Mouse (Mus musculus): ENCODE measurements around the gene Spata21.

The Spata21 gene

GRCm38 (mm10) chr4:141074109-141074508 is 14.0 kb upstream of the Spata21 start:
- no peak for DNase-seq (ENCODE audit: low read depth, low spot score)

- DNase-seq (ENCODE audit: low read depth, low spot score), result no peak
Measured at GRCm38 (mm10) chr4:141076761-141077506, 11.2 kb upstream of the Spata21 start.

- peak; percentile 90 for DNase-seq (ENCODE audit: low read depth, low spot score)
Measured at GRCm38 (mm10) chr4:141077681-141078509, 10.2 kb upstream of the Spata21 start, which contains the start of gene Necap2. Necap2 (minus strand) TSS chr4:141078357.

GRCm38 (mm10) chr4:141078510-141079137 is 9.5 kb upstream of the Spata21 start:
- DNase-seq (ENCODE audit: low read depth, low spot score), result no peak

DNA sequence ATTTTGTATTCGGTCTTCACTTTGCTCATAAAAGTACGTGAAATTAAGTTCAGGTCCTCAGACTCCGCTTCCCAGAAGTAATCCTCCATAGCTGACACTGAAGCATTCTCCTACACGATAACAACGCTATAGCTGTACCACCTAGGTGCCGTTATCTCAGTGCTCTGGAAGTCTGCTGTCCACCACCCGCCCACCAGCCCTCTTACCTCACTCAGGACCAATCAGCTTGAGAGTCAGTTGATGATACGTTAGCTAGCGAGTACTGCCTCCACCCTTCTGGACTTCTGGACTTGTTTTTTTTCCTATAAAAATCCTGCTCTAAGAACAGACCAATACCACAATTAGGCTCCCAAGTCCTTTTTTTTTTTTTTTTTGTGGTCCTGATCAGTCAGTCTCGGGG is 1.3 kb upstream of the Spata21 start:
- no peak for DNase-seq (ENCODE audit: low read depth, low spot score)

DNA sequence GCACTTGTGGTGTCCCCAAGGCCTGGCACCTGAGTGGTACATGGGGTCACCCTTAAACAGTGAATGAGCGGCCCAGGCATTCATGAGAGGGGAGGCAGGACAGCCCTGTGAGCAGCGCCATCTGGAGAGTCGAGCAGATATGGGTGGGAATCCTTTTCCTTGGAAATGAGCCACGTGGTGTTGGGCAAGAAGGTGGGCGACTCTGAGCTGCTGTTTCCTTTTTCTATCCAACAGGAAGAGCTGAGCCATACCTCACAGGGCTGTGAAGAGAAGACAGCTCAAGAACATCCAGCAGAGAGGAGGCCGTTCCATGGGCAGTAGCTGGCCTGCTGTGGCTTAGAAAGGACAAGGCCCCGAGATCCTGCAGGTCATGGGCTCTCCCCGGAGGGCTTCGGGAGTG is 581 bp downstream of the Spata21 start:
- DNase-seq (ENCODE audit: low read depth, low spot score), result no peak

- no peak for DNase-seq (ENCODE audit: low read depth, low spot score)
Measured at GRCm38 (mm10) chr4:141095016-141095415, 6.9 kb downstream of the Spata21 start.

DNA sequence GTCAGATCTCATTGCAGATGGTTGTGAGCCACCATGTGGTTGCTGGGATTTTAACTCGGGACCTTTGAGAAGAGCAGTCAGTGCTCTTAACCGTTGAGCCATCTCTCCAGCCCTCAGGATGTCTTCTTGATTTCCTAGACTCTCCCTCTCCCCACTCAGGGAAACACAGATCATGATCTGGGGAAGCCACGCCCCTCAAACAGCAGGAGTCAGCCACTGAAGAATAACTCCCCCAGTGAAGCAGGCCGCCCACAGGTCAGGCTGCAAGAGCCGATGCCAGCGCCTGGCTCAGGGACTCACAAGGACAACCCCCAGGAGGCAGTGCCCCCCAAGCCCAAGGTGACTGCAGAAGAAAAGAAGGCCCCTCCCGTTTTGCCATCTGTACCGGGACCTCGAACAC is 8.6 kb downstream of the Spata21 start:
- DNase-seq (ENCODE audit: low read depth, low spot score), result no peak

DNA sequence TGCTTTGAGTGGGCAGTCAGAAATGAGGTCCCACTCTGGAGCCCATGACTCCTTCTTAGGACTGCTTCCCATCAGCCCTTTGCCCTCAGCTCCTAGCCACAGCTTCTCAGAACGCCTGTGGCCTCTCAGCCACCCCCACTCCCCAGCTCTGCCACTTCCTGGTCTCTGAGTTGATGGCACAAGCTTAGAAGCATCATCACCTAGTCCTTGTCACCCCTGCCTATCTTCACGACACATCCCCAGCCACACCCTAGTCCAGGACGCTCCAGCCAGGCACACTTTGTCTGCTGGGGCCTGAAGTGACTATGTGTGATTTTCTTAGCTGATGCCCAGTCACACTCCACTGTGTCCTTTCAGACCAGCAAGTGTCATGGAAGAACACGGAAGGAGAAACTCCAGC is 10.8 kb downstream of the Spata21 start:
- no peak for DNase-seq (ENCODE audit: low read depth, low spot score)

- DNase-seq (ENCODE audit: low read depth, low spot score), result no peak
Measured at GRCm38 (mm10) chr4:141099956-141100355, 11.8 kb downstream of the Spata21 start.

DNA sequence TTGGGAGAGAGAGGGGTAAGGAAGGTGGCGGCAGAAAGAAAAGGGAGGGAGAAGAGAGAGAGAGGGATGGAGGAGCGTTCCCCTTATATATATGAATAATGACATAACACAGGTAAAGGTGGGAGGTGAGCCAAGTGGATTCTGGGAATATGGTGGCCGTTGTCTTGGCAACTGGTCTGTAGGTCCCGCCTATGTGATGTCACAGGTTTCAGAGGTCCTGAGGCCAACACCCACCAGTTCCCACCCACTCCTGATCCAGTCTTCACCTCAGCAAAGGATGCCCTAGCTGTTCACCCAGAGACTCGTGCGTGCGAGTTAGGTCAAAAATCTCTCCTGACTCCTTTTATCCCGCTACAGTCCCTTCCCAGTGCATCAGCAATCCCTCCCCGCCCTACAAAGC is 13.2 kb downstream of the Spata21 start:
- DNase-seq (ENCODE audit: low read depth, low spot score), result no peak

- no peak for DNase-seq (ENCODE audit: low read depth, low spot score)
Measured at GRCm38 (mm10) chr4:141101855-141102254, 13.7 kb downstream of the Spata21 start.

- DNase-seq (ENCODE audit: low read depth, low spot score), result peak; percentile 37
Measured at GRCm38 (mm10) chr4:141106526-141107183, 18.5 kb downstream of the Spata21 start.

DNA sequence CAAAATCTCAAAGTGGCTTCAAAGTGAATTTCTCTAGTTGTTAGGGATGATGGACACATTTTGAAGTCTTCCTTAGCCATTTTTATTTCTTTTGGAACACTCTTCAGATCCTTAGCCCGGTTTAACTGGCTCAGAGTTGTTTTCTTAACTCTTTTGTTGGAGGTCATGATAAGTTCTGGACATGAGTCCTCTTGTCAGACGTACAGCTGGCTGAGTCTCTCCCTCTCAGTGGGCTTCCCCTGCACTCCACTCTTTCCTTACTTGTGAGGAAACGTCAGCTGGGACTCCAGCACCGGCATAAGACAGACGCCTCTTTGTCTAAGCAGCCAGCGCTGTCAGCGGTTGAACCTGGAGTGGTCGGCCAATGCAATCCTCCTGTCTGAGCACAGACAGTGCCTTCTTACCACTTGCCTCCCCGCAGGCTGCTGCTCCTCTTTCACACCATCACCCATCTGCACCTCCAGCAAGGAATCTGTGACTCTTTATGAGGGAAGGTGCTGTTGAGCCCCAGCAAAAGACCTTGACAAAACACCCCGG is 20.1 kb downstream of the Spata21 start:
- no peak for DNase-seq (ENCODE audit: low read depth, low spot score)

GRCm38 (mm10) chr4:141113831-141114230 is 25.7 kb downstream of the Spata21 start:
- DNase-seq (ENCODE audit: low read depth, low spot score), result no peak

DNA sequence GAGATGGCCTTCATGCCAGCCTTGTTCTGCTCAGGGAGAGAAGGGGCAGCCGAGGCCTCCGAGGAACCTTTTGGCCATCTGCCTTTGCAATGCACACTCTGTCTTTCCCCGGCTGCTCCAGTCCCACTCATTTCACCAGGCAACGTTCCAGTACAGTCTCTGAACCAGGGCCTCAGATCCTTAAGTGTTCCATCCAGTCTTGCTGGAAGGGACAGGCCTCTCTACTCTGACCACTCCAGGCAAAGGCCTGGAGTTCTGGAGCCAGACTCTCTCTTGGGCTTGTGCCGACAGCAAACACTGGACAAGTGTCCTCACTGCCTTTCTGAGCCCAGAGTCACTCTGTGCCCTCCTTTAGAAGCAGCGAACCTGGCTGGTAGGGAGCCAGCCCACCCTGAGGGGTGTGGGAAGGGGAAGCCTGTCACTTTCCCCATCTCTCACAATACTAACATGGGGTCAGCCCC is 26.4 kb downstream of the Spata21 start:
- DNase-seq (ENCODE audit: low read depth, low spot score), result no peak

DNA sequence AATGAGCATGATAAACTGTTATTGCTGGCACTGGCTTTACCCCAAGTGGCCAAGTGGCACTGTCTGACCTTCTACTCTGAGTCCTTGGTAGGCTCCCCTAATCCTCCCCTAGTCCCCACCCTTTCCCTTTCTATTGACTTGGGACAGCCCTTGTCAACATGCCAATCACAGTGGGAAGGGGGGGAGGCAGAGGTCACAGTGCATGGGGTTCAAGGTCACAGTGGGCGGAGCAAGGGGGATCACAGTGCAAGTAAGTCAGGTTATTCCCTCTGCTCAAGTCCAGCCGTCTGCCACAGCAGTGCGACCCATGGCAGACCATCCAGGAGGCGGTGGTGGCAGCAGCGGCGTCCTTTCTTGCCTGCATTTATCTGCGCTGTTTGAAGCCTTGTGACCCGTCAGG is 27.3 kb downstream of the Spata21 start:
- no peak for DNase-seq (ENCODE audit: low read depth, low spot score)

- DNase-seq (ENCODE audit: low read depth, low spot score), result no peak
Measured at GRCm38 (mm10) chr4:141118691-141119090, 30.6 kb downstream of the Spata21 start.

GRCm38 (mm10) chr4:141120700-141121099 is 32.6 kb downstream of the Spata21 start:
- no peak for DNase-seq (ENCODE audit: low read depth, low spot score)

- DNase-seq (ENCODE audit: low read depth, low spot score), result peak; percentile 55
Measured at GRCm38 (mm10) chr4:141122663-141123062, 34.5 kb downstream of the Spata21 start.

GRCm38 (mm10) chr4:141123065-141123464 is 34.9 kb downstream of the Spata21 start:
- no peak for DNase-seq (ENCODE audit: low read depth, low spot score)

All from skeletal muscle tissue, adult 2 months (tissue).